Mouse (Mus musculus): ENCODE measurements around the gene Mettl24. TPM values are rescaled to one million over a fixed set of nuclear protein-coding genes. Genes with fewer than 3 reads are reported as not detected.
A peak's percentile ranks its signal among the peaks of the same experiment; 100 is the strongest.

The Mettl24 gene
- total and polyA plus RNA-seq, 3 experiments: not detected

- Histone ChIP-seq H3K4me1 (ENCODE audit: control insufficient read depth in 1 of 2, insufficient read depth in 2 of 2, low read length in 2 of 2) (no peaks in the 10 kb centered on the region), H3K36me3 (ENCODE audit: control insufficient read depth in 1 of 2, insufficient read depth in 2 of 2, low read length in 2 of 2) (no peaks in the 10 kb centered on the region), H3K4me3 (ENCODE audit: control insufficient read depth in 1 of 2, insufficient read depth in 1 of 2, low read depth in 2 of 2, low read length in 2 of 2) (no peak overlapping the region), H3K79me2 (ENCODE audit: control insufficient read depth, insufficient read depth, low read length, poor library complexity) (no peaks in the 10 kb centered on the region), H3K9ac (ENCODE audit: control insufficient read depth, low read depth, low read length, poor library complexity, severe bottlenecking) (no peak overlapping the region), H3K27ac (ENCODE audit: control insufficient read depth, low read depth, low read length) (no peak overlapping the region), H3K27me3 (ENCODE audit: control insufficient read depth in 1 of 2, insufficient read depth in 2 of 2, low read length in 2 of 2) (no peaks in the 10 kb centered on the region; a peak in 3 of 4 replicates), H3K9me3 (replicated peaks; ENCODE audit: insufficient read depth, low read length) (no peaks in the 10 kb centered on the region)
- peak; percentile 42 for DNase-seq (ENCODE audit: low read depth, low spot score)
- TF ChIP-seq CTCF (IDR thresholded peaks at IDR 0.05 in 2 of 3, conservative IDR thresholded peaks at IDR 0.05 in 1 of 3; ENCODE audit: control insufficient read depth in 1 of 3, insufficient read depth in 1 of 3, low read depth in 2 of 3, low read length in 3 of 3, poor library complexity in 1 of 3, severe bottlenecking in 1 of 3) (peak; percentile 54 to 70 (median 64)), ELF1 (IDR thresholded peaks at IDR 0.05; ENCODE audit: low read depth, low read length) (no peak), POLR2AphosphoS5 (IDR thresholded peaks at IDR 0.05; ENCODE audit: borderline replicate concordance, low read depth, low read length) (no peak), RAD21 (IDR thresholded peaks at IDR 0.05; ENCODE audit: low read depth, low read length) (peak; percentile 35), ZC3H11A (IDR thresholded peaks at IDR 0.05; ENCODE audit: low read depth, low read length) (0 out of 2 replicates have a peak, but pooled peaks have one; percentile 11), SMC3 (IDR thresholded peaks at IDR 0.05; ENCODE audit: low read depth, low read length) (peak; percentile 57)
Measured at GRCm38 (mm10) chr10:40813627-40814026, 130.5 kb downstream of the Mettl24 start.

- H3K36me3 ChIP-seq (ENCODE audit: control insufficient read depth in 1 of 2, insufficient read depth in 2 of 2, low read length in 2 of 2): no peaks in the 10 kb centered on the region
- no peak overlapping the region for H3K9ac ChIP-seq (ENCODE audit: control insufficient read depth, low read depth, low read length, poor library complexity, severe bottlenecking)
- no peak for DNase-seq (ENCODE audit: low read depth, low spot score)
- H3K79me2 ChIP-seq (ENCODE audit: control insufficient read depth, insufficient read depth, low read length, poor library complexity): no peaks in the 10 kb centered on the region
- no peaks in the 10 kb centered on the region for H3K9me3 ChIP-seq (replicated peaks; ENCODE audit: insufficient read depth, low read length)
- H3K4me3 ChIP-seq (ENCODE audit: control insufficient read depth in 1 of 2, insufficient read depth in 1 of 2, low read depth in 2 of 2, low read length in 2 of 2): no peak overlapping the region
- H3K27me3 ChIP-seq (ENCODE audit: control insufficient read depth in 1 of 2, insufficient read depth in 2 of 2, low read length in 2 of 2): no peaks in the 10 kb centered on the region; a peak in 2 of 4 replicates
- no peaks in the 10 kb centered on the region for H3K4me1 ChIP-seq (ENCODE audit: control insufficient read depth in 1 of 2, insufficient read depth in 2 of 2, low read length in 2 of 2)
- no peak overlapping the region for H3K27ac ChIP-seq (ENCODE audit: control insufficient read depth, low read depth, low read length)
- TF ChIP-seq UBTF (IDR thresholded peaks at IDR 0.05; ENCODE audit: borderline replicate concordance, insufficient read depth, low read depth, low read length) (no peak), JUND (IDR thresholded peaks at IDR 0.05; ENCODE audit: low read depth, low read length) (no peak), POLR2AphosphoS5 (IDR thresholded peaks at IDR 0.05; ENCODE audit: borderline replicate concordance, low read depth, low read length) (no peak), EP300 (IDR thresholded peaks at IDR 0.05; ENCODE audit: low read depth in 1 of 2, low read length in 2 of 2) (no peak), CHD2 (IDR thresholded peaks at IDR 0.05; ENCODE audit: low read length) (no peak), MAX (IDR thresholded peaks at IDR 0.05; ENCODE audit: low read length) (no peak), GATA1 (IDR thresholded peaks at IDR 0.05; ENCODE audit: low read depth, low read length) (no peak), NRF1 (IDR thresholded peaks at IDR 0.05; ENCODE audit: insufficient read depth, low read depth, low read length, poor library complexity, severe bottlenecking) (no peak), USF1 (IDR thresholded peaks at IDR 0.05; ENCODE audit: low read depth, low read length) (no peak), MAZ (IDR thresholded peaks at IDR 0.05; ENCODE audit: low read depth, low read length) (no peak), POLR2AphosphoS2 (IDR thresholded peaks at IDR 0.05; ENCODE audit: low read length) (no peak), POLR2A (IDR thresholded peaks at IDR 0.05; ENCODE audit: control insufficient read depth in 1 of 2, insufficient read depth in 1 of 2, low read depth in 1 of 2, low read length in 2 of 2, poor library complexity in 1 of 2) (no peak), TBP (IDR thresholded peaks at IDR 0.05; ENCODE audit: low read depth, low read length) (no peak), SMC3 (IDR thresholded peaks at IDR 0.05; ENCODE audit: low read depth, low read length) (no peak), TAL1 (IDR thresholded peaks at IDR 0.05; ENCODE audit: low read length) (no peak), KAT2A (conservative IDR thresholded peaks at IDR 0.05; ENCODE audit: low read depth, low read length) (no peak)
Measured at GRCm38 (mm10) chr10:40816471-40816870, 133.4 kb downstream of the Mettl24 start.

All from MEL (cell line).